Mouse (Mus musculus) small intestine, adult 10 weeks (tissue): Measurements from ENCODE around the gene Gzmg. TPM values are rescaled to one million over a fixed set of nuclear protein-coding genes. Genes with fewer than 3 reads are reported as not detected.

Experiments
- polyA plus RNA-seq: library from polyadenylated mRNA; stranded (reverse); fragments of 350-450 nt; fragmentation: Illumina TruSeq; extraction: RNeasy Lipid Tissue Mini Kit (QIAGEN cat#74804); gene quantifications from one replicate; pipeline ENCODE4 v1.2.3, GENCODE M21; 2014; ENCODE audit warnings: low replicate concordance

Gene Gzmg
- polyA plus RNA-seq = not detected

GRCm38 (mm10) chr14:56159479-56159878 is at the start of gene Gzmg:
TSS of gene Gzmg (minus strand) at chr14:56159579.

DNA sequence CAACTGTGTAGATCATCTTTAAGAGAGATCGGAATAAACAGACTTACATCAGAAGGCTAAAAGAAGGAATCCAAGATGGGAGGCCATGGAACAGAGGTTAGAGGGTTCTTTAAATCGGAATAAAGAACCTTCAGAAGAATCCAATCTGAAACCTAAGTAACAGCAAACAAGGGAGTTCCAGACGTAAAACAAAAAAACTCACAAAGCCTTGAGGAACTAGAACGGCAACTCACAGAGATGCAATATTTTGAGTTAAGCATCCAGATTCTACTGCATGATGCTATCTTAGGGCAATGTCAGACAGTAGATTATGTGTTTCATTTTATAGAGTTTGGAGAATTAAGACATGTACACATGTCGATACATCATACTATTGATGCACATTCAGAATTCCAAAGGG is 15.1 kb upstream of the Gzmg start, which contains the start of gene Gzmn:
Gene Gzmn (minus strand): TSS at position 101 of the 400 bp plus-strand sequence.

GRCm38 (mm10) chr14:56132508-56132907 is 26.9 kb downstream of the Gzmg start, which contains the start of gene Gzmd:
TSS of gene Gzmd (minus strand) at chr14:56132608.

GRCm38 (mm10) chr14:56120525-56120924 is 38.9 kb downstream of the Gzmg start, which contains the start of gene Gzme:
TSS of gene Gzme (minus strand) at chr14:56120625.

Other genes with a start within 250 kb of the Gzmg start
- not detected for gene Cma1, start 214.9 kb downstream of the Gzmg start, polyA plus RNA-seq
- not detected for gene Cma2, start 208.6 kb downstream of the Gzmg start, polyA plus RNA-seq
- 4.8 TPM for gene Mcpt1, start 141.6 kb downstream of the Gzmg start, polyA plus RNA-seq
- not detected for gene Mcpt9, start 129.1 kb downstream of the Gzmg start, polyA plus RNA-seq
- gene Mcpt2, start 117.5 kb downstream of the Gzmg start, polyA plus RNA-seq = 2.0 TPM
- 0.41 TPM for gene Mcpt4, start 97.3 kb downstream of the Gzmg start, polyA plus RNA-seq
- gene Mcpt8, start 74.3 kb downstream of the Gzmg start, polyA plus RNA-seq = not detected
- not detected for gene Ctsg, start 57.0 kb downstream of the Gzmg start, polyA plus RNA-seq
- gene Gzme, start 39.0 kb downstream of the Gzmg start, polyA plus RNA-seq = not detected
- gene Gzmd, start 27.0 kb downstream of the Gzmg start, polyA plus RNA-seq = not detected
- not detected for gene Gzmn, start 15.0 kb upstream of the Gzmg start, polyA plus RNA-seq
- gene Gzmf, start 51.8 kb upstream of the Gzmg start, polyA plus RNA-seq = not detected
- gene Gzmc, start 75.1 kb upstream of the Gzmg start, polyA plus RNA-seq = not detected
- gene Gzmb, start 102.7 kb upstream of the Gzmg start, polyA plus RNA-seq = 70.7 TPM
- gene Atp12a, start 205.5 kb upstream of the Gzmg start, polyA plus RNA-seq = not detected
- 1.1 TPM for gene Rnf17, start 243.0 kb upstream of the Gzmg start, polyA plus RNA-seq